Mouse (Mus musculus): ENCODE data around the gene Sfmbt1. TPM values are rescaled to one million over a fixed set of nuclear protein-coding genes. Genes with fewer than 3 reads are reported as not detected.

Gene Sfmbt1
- total and polyA plus RNA-seq, 3 experiments: 9.4 to 33.0 (median 13.7) TPM

DNA sequence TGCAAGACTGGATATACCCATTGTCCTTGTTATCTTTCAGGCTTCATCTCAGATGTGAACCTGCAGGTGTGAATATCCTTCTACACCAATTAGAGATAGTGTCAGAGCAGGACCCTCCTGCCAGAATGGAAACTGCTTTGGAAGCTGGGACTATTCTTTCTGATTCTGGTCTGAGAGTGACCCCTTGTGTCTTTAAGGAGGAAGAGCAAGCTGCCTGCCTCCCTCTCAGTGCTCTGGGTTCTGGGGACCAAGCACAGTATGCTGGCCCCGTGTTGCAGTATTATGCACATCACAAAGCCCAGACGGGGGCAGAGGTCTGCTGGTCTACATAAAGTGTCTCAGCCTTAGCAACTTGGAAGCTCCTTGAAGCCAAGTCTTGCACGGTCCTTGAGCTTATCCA, 150.7 kb downstream of the Sfmbt1 start:
- H3K79me2 ChIP-seq (ENCODE audit: control insufficient read depth, insufficient read depth, low read length, poor library complexity): no peaks in the 10 kb centered on the region
- H3K27me3 ChIP-seq (ENCODE audit: control insufficient read depth in 1 of 2, insufficient read depth in 2 of 2, low read length in 2 of 2): no peaks in the 10 kb centered on the region
- H3K4me1 ChIP-seq (ENCODE audit: control insufficient read depth in 1 of 2, insufficient read depth in 2 of 2, low read length in 2 of 2): no peaks in the 10 kb centered on the region
- no peaks in the 10 kb centered on the region for H3K9me3 ChIP-seq (replicated peaks; ENCODE audit: insufficient read depth, low read length)
- no peak overlapping the region for H3K27ac ChIP-seq (ENCODE audit: control insufficient read depth, low read depth, low read length)
- peak; percentile 52 for DNase-seq (ENCODE audit: low read depth, low spot score)
- no peak for TF ChIP-seq MYC (IDR thresholded peaks at IDR 0.05; ENCODE audit: low read depth, low read length)
- TF ChIP-seq ETS1 (IDR thresholded peaks at IDR 0.05; ENCODE audit: low read depth, low read length): no peak
- no peak for TF ChIP-seq RCOR1 (IDR thresholded peaks at IDR 0.05; ENCODE audit: low read depth, low read length)
- no peak for TF ChIP-seq MAX (IDR thresholded peaks at IDR 0.05; ENCODE audit: low read length)
- no peak for TF ChIP-seq HCFC1 (IDR thresholded peaks at IDR 0.05; ENCODE audit: low read depth, low read length)
- TF ChIP-seq E2F4 (IDR thresholded peaks at IDR 0.05; ENCODE audit: borderline replicate concordance, low read depth, low read length): no peak
- TF ChIP-seq ELF1 (IDR thresholded peaks at IDR 0.05; ENCODE audit: low read depth, low read length): no peak
- TF ChIP-seq USF2 (IDR thresholded peaks at IDR 0.05; ENCODE audit: borderline replicate concordance in 1 of 2, insufficient read depth in 1 of 2, low read depth in 1 of 2, low read length in 2 of 2): no peak
- TF ChIP-seq UBTF (IDR thresholded peaks at IDR 0.05; ENCODE audit: borderline replicate concordance, insufficient read depth, low read depth, low read length): no peak
- TF ChIP-seq ZKSCAN1 (IDR thresholded peaks at IDR 0.05; ENCODE audit: low read depth, low read length): 0 out of 2 replicates have a peak, but pooled peaks have one; percentile 52
- TF ChIP-seq MXI1 (IDR thresholded peaks at IDR 0.05; ENCODE audit: low read depth, low read length): no peak
- peak; percentile 80 for TF ChIP-seq RAD21 (IDR thresholded peaks at IDR 0.05; ENCODE audit: low read depth, low read length)
- peak; percentile 27 to 75 (median 62); a peak in 5 of 6 replicates for TF ChIP-seq CTCF (IDR thresholded peaks at IDR 0.05 in 2 of 3, conservative IDR thresholded peaks at IDR 0.05 in 1 of 3; ENCODE audit: control insufficient read depth in 1 of 3, insufficient read depth in 1 of 3, low read depth in 2 of 3, low read length in 3 of 3, poor library complexity in 1 of 3, severe bottlenecking in 1 of 3)
- no peak for TF ChIP-seq MAZ (IDR thresholded peaks at IDR 0.05; ENCODE audit: low read depth, low read length)
- no peak for TF ChIP-seq SIN3A (IDR thresholded peaks at IDR 0.05; ENCODE audit: low read length)
- TF ChIP-seq GABPA (IDR thresholded peaks at IDR 0.05; ENCODE audit: low read depth, low read length): no peak
- TF ChIP-seq CHD1 (IDR thresholded peaks at IDR 0.05; ENCODE audit: low read depth, low read length): no peak
- TF ChIP-seq GATA1 (IDR thresholded peaks at IDR 0.05; ENCODE audit: low read depth, low read length): no peak
- peak; percentile 46; the same call in 1 of the 2 replicates for TF ChIP-seq ZC3H11A (IDR thresholded peaks at IDR 0.05; ENCODE audit: low read depth, low read length)
- no peak for TF ChIP-seq TCF12 (IDR thresholded peaks at IDR 0.05; ENCODE audit: low read depth, low read length)
- TF ChIP-seq NELFE (IDR thresholded peaks at IDR 0.05; ENCODE audit: low read depth, low read length): no peak
- no peak for TF ChIP-seq POLR2AphosphoS2 (IDR thresholded peaks at IDR 0.05; ENCODE audit: low read length)
- TF ChIP-seq MEF2A (IDR thresholded peaks at IDR 0.05; ENCODE audit: extremely low read depth, insufficient replicate concordance, low read depth, low read length, poor library complexity, severe bottlenecking): no peak
- TF ChIP-seq MAFK (IDR thresholded peaks at IDR 0.05; ENCODE audit: borderline replicate concordance, low read depth, low read length): no peak
- no peak for TF ChIP-seq NRF1 (IDR thresholded peaks at IDR 0.05; ENCODE audit: insufficient read depth, low read depth, low read length, poor library complexity, severe bottlenecking)
- no peak for TF ChIP-seq KAT2A (conservative IDR thresholded peaks at IDR 0.05; ENCODE audit: low read depth, low read length)
- no peak for TF ChIP-seq USF1 (IDR thresholded peaks at IDR 0.05; ENCODE audit: low read depth, low read length)
- no peak for TF ChIP-seq ZNF384 (IDR thresholded peaks at IDR 0.05; ENCODE audit: low read depth, low read length)
- no peak for TF ChIP-seq ZMIZ1 (IDR thresholded peaks at IDR 0.05; ENCODE audit: low read depth, low read length)
- no peak for TF ChIP-seq TBP (IDR thresholded peaks at IDR 0.05; ENCODE audit: low read depth, low read length)
- no peak for TF ChIP-seq EP300 (IDR thresholded peaks at IDR 0.05; ENCODE audit: low read depth in 1 of 2, low read length in 2 of 2)
- TF ChIP-seq POLR2A (IDR thresholded peaks at IDR 0.05; ENCODE audit: control insufficient read depth in 1 of 2, insufficient read depth in 1 of 2, low read depth in 1 of 2, low read length in 2 of 2, poor library complexity in 1 of 2): no peak
- peak; percentile 59 for TF ChIP-seq SMC3 (IDR thresholded peaks at IDR 0.05; ENCODE audit: low read depth, low read length)
- TF ChIP-seq CHD2 (IDR thresholded peaks at IDR 0.05; ENCODE audit: low read length): no peak
- no peak for TF ChIP-seq JUND (IDR thresholded peaks at IDR 0.05; ENCODE audit: low read depth, low read length)
- peaks cover 0 to 2% of the 10 kb centered on the region in 2 experiments; a peak in 2 of 4 replicates for H3K36me3 ChIP-seq (ENCODE audit: control insufficient read depth in 1 of 2, insufficient read depth in 2 of 2, low read length in 2 of 2)
- no peak overlapping the region for H3K4me3 ChIP-seq (ENCODE audit: control insufficient read depth in 1 of 2, insufficient read depth in 1 of 2, low read depth in 2 of 2, low read length in 2 of 2)
- no peak overlapping the region for H3K9ac ChIP-seq (ENCODE audit: control insufficient read depth, low read depth, low read length, poor library complexity, severe bottlenecking)

Measured in MEL (cell line).